Mouse (Mus musculus) CH12.LX (cell line): ENCODE results near the gene Mpv17l2. TPM values are rescaled to one million over a fixed set of nuclear protein-coding genes. Genes with fewer than 3 reads are reported as not detected.

Experiments
- DNase-seq: peaks from one replicate; pipeline ENCODE4 v3.0.0-alpha.2; 2013; ENCODE audit errors: extremely low read depth
- H3K27ac ChIP-seq: 2 replicates; pipeline ENCODE4 v1.5.1; 2012; ENCODE audit warnings: low read depth, mild to moderate bottlenecking, control low read depth, moderate library complexity; ENCODE audit not compliant: insufficient read depth
- H3K27me3 ChIP-seq: replicated peaks from 2 replicates; pipeline ENCODE3; 2012; ENCODE audit warnings: inconsistent platforms
- H3K36me3 ChIP-seq, 2 experiments: replicated peaks in 1 of 2; 2 replicates each; pipeline versions ENCODE3 to v1.6.1; 2012; ENCODE audit warnings: inconsistent platforms in 1 of 2, low read length in 1 of 2, mild to moderate bottlenecking in 1 of 2, mixed read lengths in 1 of 2, moderate library complexity in 1 of 2; ENCODE audit not compliant: control insufficient read depth in 1 of 2, insufficient read depth in 1 of 2
- H3K4me1 ChIP-seq, 2 experiments: 2 replicates each; pipeline ENCODE4 v1.6.1; 2012; ENCODE audit warnings: inconsistent platforms in 1 of 2, moderate library complexity in 1 of 2; ENCODE audit not compliant: insufficient read depth in 2 of 2, control insufficient read depth in 1 of 2
- H3K4me2 ChIP-seq: 2 replicates; pipeline ENCODE4 v1.6.1; 2012; ENCODE audit warnings: low read depth, mild to moderate bottlenecking, control low read depth; ENCODE audit not compliant: poor library complexity, insufficient read depth, severe bottlenecking
- H3K4me3 ChIP-seq, 3 experiments: fragments of 150-350 bp in 1 of 3; sonication (generic) in 1 of 3; replicated peaks in 1 of 3; 2 replicates each; pipeline versions ENCODE3 to v1.5.1; 2011 to 2012; ENCODE audit warnings: low read depth in 2 of 3, low read length in 2 of 3, mild to moderate bottlenecking in 2 of 3, moderate library complexity in 2 of 3, control low read depth in 1 of 3, improper control_type of control experiment in 1 of 3, inconsistent platforms in 1 of 3, mixed read lengths in 1 of 3; ENCODE audit not compliant: poor library complexity in 1 of 3
- H3K79me2 ChIP-seq: replicated peaks from 2 replicates; pipeline ENCODE4 v1.6.1; 2012; ENCODE audit warnings: mild to moderate bottlenecking, moderate library complexity; ENCODE audit not compliant: control insufficient read depth, poor library complexity, insufficient read depth, severe bottlenecking; ENCODE audit errors: extremely low read depth
- H3K9ac ChIP-seq: 2 replicates; pipeline ENCODE4 v1.6.1; 2012; ENCODE audit warnings: low read depth, mild to moderate bottlenecking, control low read depth, moderate library complexity; ENCODE audit not compliant: insufficient read depth
- H3K9me3 ChIP-seq: replicated peaks from 2 replicates; pipeline ENCODE3; 2012; ENCODE audit warnings: low read length, inconsistent platforms, mixed read lengths
- BHLHE40 ChIP-seq: IDR thresholded peaks from 2 replicates; pipeline ENCODE4 v1.6.1; 2011; ENCODE audit warnings: mild to moderate bottlenecking, low read depth, low read length, improper control_type of control experiment
- CHD1 ChIP-seq: IDR thresholded peaks from 2 replicates; pipeline ENCODE4 v1.6.1; 2012; ENCODE audit warnings: low read depth, low read length, improper control_type of control experiment, inconsistent platforms
- CHD2 ChIP-seq: IDR thresholded peaks from 2 replicates; pipeline ENCODE4 v1.6.1; 2011; ENCODE audit warnings: low read length, improper control_type of control experiment
- E2F4 ChIP-seq: IDR thresholded peaks from 2 replicates; pipeline ENCODE4 v1.6.1; 2011; ENCODE audit warnings: low read depth, low read length, improper control_type of control experiment; ENCODE audit not compliant: insufficient replicate concordance
- EP300 ChIP-seq: IDR thresholded peaks from 2 replicates; pipeline ENCODE4 v1.6.1; 2011; ENCODE audit warnings: low read length, improper control_type of control experiment
- HCFC1 ChIP-seq: IDR thresholded peaks from 2 replicates; pipeline ENCODE4 v1.6.1; 2012; ENCODE audit warnings: low read depth, mild to moderate bottlenecking, inconsistent platforms, low read length, improper control_type of control experiment
- IRF4 ChIP-seq: IDR thresholded peaks from 2 replicates; pipeline ENCODE4 v1.6.1; 2014; ENCODE audit warnings: low read depth, mild to moderate bottlenecking, inconsistent platforms, low read length, improper control_type of control experiment
- JUN ChIP-seq: IDR thresholded peaks from 2 replicates; pipeline ENCODE4 v1.6.1; 2011; ENCODE audit warnings: low read depth, mild to moderate bottlenecking, low read length, improper control_type of control experiment, moderate library complexity; ENCODE audit not compliant: insufficient read depth
- JUND ChIP-seq: conservative IDR thresholded peaks from 2 replicates; pipeline ENCODE4 v1.6.1; 2011; ENCODE audit warnings: low read depth, low read length, improper control_type of control experiment
- MAX ChIP-seq: IDR thresholded peaks from 2 replicates; pipeline ENCODE4 v1.6.1; 2011; ENCODE audit warnings: low read length, improper control_type of control experiment
- MEF2A ChIP-seq: IDR thresholded peaks from 2 replicates; pipeline ENCODE4 v1.6.1; 2014; ENCODE audit warnings: low read depth, mild to moderate bottlenecking, inconsistent platforms, low read length, improper control_type of control experiment, borderline replicate concordance
- MXI1 ChIP-seq: IDR thresholded peaks from 2 replicates; pipeline ENCODE4 v1.6.1; 2011; ENCODE audit warnings: mild to moderate bottlenecking, low read depth, low read length, improper control_type of control experiment
- NRF1 ChIP-seq: IDR thresholded peaks from 2 replicates; pipeline ENCODE4 v1.6.1; 2014; ENCODE audit warnings: low read depth, mild to moderate bottlenecking, inconsistent platforms, low read length, improper control_type of control experiment, moderate library complexity
- PAX5 ChIP-seq: IDR thresholded peaks from 2 replicates; pipeline ENCODE4 v1.6.1; 2012; ENCODE audit warnings: low read length, inconsistent platforms, mixed read lengths
- POLR2A ChIP-seq: IDR thresholded peaks from 2 replicates; pipeline ENCODE4 v1.6.1; 2011; ENCODE audit warnings: low read depth, mild to moderate bottlenecking, improper control_type of control experiment, low read length
- RCOR1 ChIP-seq: conservative IDR thresholded peaks from 2 replicates; pipeline ENCODE4 v1.6.1; 2012; ENCODE audit warnings: low read depth, mild to moderate bottlenecking, inconsistent platforms, low read length, improper control_type of control experiment
- SIN3A ChIP-seq: IDR thresholded peaks from 2 replicates; pipeline ENCODE4 v1.6.1; 2012; ENCODE audit warnings: low read length, improper control_type of control experiment, inconsistent platforms
- TCF12 ChIP-seq: IDR thresholded peaks from 2 replicates; pipeline ENCODE4 v1.6.1; 2014; ENCODE audit warnings: low read depth, mild to moderate bottlenecking, inconsistent platforms, low read length, improper control_type of control experiment
- UBTF ChIP-seq: IDR thresholded peaks from 2 replicates; pipeline ENCODE4 v1.6.1; 2012; ENCODE audit warnings: low read depth, mild to moderate bottlenecking, inconsistent platforms, low read length, improper control_type of control experiment, moderate library complexity
- USF1 ChIP-seq: IDR thresholded peaks from 2 replicates; pipeline ENCODE4 v1.6.1; 2014; ENCODE audit warnings: low read depth, mild to moderate bottlenecking, inconsistent platforms, low read length, improper control_type of control experiment
- dilution Hi-C: fragments of 300-500 bp; cut with MboI; formaldehyde crosslinking; loops from 2 replicates; pipeline ENCODE4 v1.14.3; 2020; ENCODE audit warnings: low sequenced_read_pairs; ENCODE audit not compliant: extremely low pct_unique_long_range_greater_than_20kb, extremely low pct_ligation_motif_present
- in situ Hi-C: fragments of 300-500 bp; cut with MboI; formaldehyde crosslinking; loops from 3 replicates; pipeline ENCODE4 v1.14.3; 2019; ENCODE audit warnings: low sequenced_read_pairs, low pct_ligation_motif_present, low pct_unique_long_range_greater_than_20kb, mixed read lengths
- polyA plus RNA-seq: library from polyadenylated mRNA; unstranded; fragments of >175 nt; gene quantifications from 2 replicates; pipeline ENCODE4 v1.2.1, GENCODE M21; 2012; ENCODE audit warnings: low read depth; ENCODE audit not compliant: insufficient read length
- total RNA-seq, 2 experiments: library from RNA; depleted of rRNA; stranded (reverse); fragments of 300-350 nt in 1 of 2; fragments of >200 nt in 1 of 2; gene quantifications; 2 replicates each; pipeline ENCODE4 v1.2.3; 2012 to 2014

Gene Mpv17l2
- total and polyA plus RNA-seq, 3 experiments, result 25.3 to 36.1 (median 27.1) TPM

GRCm38 (mm10) chr8:70724216-70724615, 36.5 kb downstream of the Mpv17l2 start:
- in situ Hi-C loops, result no loop called here
- Histone ChIP-seq H3K4me1 (peaks cover 9 to 32% of the 10 kb centered on the region in 2 experiments; a peak in 3 of 4 replicates), H3K27ac (no peak overlapping the region), H3K9ac (no peak overlapping the region), H3K79me2 (no peaks in the 10 kb centered on the region), H3K9me3 (no peaks in the 10 kb centered on the region), H3K36me3 (no peaks in the 10 kb centered on the region), H3K4me3 (no peak overlapping the region), H3K27me3 (peaks cover 3% of the 10 kb centered on the region), H3K4me2 (no peak overlapping the region)
- dilution Hi-C loops, result no loop called here
- TF ChIP-seq MXI1 (no peak), JUN (no peak), PAX5 (no peak), BHLHE40 (no peak), EP300 (no peak), JUND (no peak), MAX (no peak), UBTF (no peak), USF1 (no peak), RCOR1 (no peak), HCFC1 (no peak), CHD1 (no peak), POLR2A (no peak), TCF12 (no peak), IRF4 (no peak), NRF1 (no peak), MEF2A (no peak), SIN3A (no peak), E2F4 (no peak)
- no peak for DNase-seq

DNA sequence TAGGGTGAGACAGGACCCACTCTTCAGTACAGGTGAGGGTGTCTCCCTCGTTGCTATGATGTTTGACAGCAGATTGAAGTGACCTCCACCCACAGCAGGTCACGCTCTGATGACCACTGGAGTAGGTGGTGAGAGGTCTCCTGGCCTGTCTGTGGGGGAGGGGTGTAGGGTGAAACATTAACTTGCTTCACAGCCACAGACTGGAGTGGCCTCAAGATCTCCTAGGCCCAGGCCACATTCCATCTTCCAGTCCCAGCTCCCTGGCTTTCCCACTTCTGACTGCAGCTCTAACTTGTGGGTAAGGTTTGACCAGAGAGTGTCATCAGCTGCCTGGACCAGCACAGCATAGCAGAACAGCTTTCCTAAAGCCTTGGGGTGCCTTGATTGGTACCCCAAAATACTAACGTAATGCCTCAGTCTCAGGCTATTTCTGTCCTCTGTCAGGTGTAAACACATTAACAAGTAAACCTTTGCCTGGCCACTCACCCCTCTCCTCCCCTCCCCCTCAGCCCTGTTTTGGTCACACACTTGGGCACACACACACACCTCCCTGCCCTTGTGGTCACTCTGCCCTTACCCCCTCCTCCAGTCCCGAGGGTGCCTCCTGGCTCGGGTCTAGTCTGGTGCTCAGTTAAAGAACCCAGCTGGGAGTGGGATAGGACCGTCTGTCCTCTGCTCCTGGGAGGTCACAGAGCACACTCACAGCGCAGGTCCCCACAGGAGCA, 37.1 kb downstream of the Mpv17l2 start, which contains the start of gene Pde4c:
Pde4c (plus strand) TSS at position 235 of the 725 bp plus-strand sequence.
- Histone ChIP-seq H3K79me2 (no peaks in the 10 kb centered on the region), H3K27ac (no peak within 1 kb of the TSS), H3K27me3 (peaks cover 4% of the 10 kb centered on the region), H3K9ac (no peak within 1 kb of the TSS), H3K4me2 (no peak within 1 kb of the TSS), H3K36me3 (no peaks in the 10 kb centered on the region), H3K4me3 (no peak within 1 kb of the TSS), H3K9me3 (no peaks in the 10 kb centered on the region), H3K4me1 (peaks cover 6 to 30% of the 10 kb centered on the region in 2 experiments; a peak in 3 of 4 replicates)
- no peak for DNase-seq
- in situ Hi-C loops, result no loop called here
- no peak for TF ChIP-seq EP300
- 0 out of 2 replicates have a peak, but pooled peaks have one; percentile 41 for TF ChIP-seq PAX5
- 0 out of 2 replicates have a peak, but pooled peaks have one; percentile 26 for TF ChIP-seq CHD2
- dilution Hi-C loops, result no loop called here
